Mouse (Mus musculus) MEL (cell line): ENCODE results near the gene Tgfbr3. TPM values are rescaled to one million over a fixed set of nuclear protein-coding genes. Genes with fewer than 3 reads are reported as not detected.

Experiments
- DNase-seq: peaks from one replicate; pipeline ENCODE4 v3.0.0; 2011; ENCODE audit warnings: low read depth, low spot score
- H3K27ac ChIP-seq: 2 replicates; pipeline ENCODE4 v1.5.1; 2012; ENCODE audit warnings: low read depth, mild to moderate bottlenecking, control low read depth, low read length, moderate library complexity; ENCODE audit not compliant: control insufficient read depth
- H3K27me3 ChIP-seq, 2 experiments: fragments of 150-350 bp in 1 of 2; sonication (generic) in 1 of 2; 2 replicates each; pipeline ENCODE4 v1.6.1; 2012; ENCODE audit warnings: low read length in 2 of 2, mild to moderate bottlenecking in 2 of 2, improper control_type of control experiment in 1 of 2, moderate library complexity in 1 of 2; ENCODE audit not compliant: insufficient read depth in 2 of 2, control insufficient read depth in 1 of 2
- H3K36me3 ChIP-seq, 2 experiments: 2 replicates each; pipeline ENCODE4 v1.6.1; 2012 to 2014; ENCODE audit warnings: low read length in 2 of 2, improper control_type of control experiment in 1 of 2, inconsistent platforms in 1 of 2, mild to moderate bottlenecking in 1 of 2; ENCODE audit not compliant: insufficient read depth in 2 of 2, control insufficient read depth in 1 of 2
- H3K4me1 ChIP-seq, 2 experiments: fragments of 150-350 bp in 1 of 2; sonication (generic) in 1 of 2; 2 replicates each; pipeline ENCODE4 v1.6.1; 2012; ENCODE audit warnings: low read length in 2 of 2, improper control_type of control experiment in 1 of 2, mild to moderate bottlenecking in 1 of 2; ENCODE audit not compliant: insufficient read depth in 2 of 2, control insufficient read depth in 1 of 2
- H3K4me3 ChIP-seq, 2 experiments: fragments of 150-350 bp in 1 of 2; sonication (generic) in 1 of 2; 2 replicates each; pipeline ENCODE4 v1.5.1; 2012; ENCODE audit warnings: low read depth in 2 of 2, low read length in 2 of 2, mild to moderate bottlenecking in 2 of 2, moderate library complexity in 2 of 2, control low read depth in 1 of 2, improper control_type of control experiment in 1 of 2; ENCODE audit not compliant: control insufficient read depth in 1 of 2, insufficient read depth in 1 of 2
- H3K79me2 ChIP-seq: 2 replicates; pipeline ENCODE4 v1.6.1; 2012; ENCODE audit warnings: mild to moderate bottlenecking, low read length, moderate library complexity; ENCODE audit not compliant: control insufficient read depth, poor library complexity, insufficient read depth
- H3K9ac ChIP-seq: 2 replicates; pipeline ENCODE4 v1.6.1; 2012; ENCODE audit warnings: low read depth, mild to moderate bottlenecking, control low read depth, low read length, moderate library complexity; ENCODE audit not compliant: control insufficient read depth, poor library complexity, severe bottlenecking
- H3K9me3 ChIP-seq: fragments of 150-350 bp; sonication (generic); replicated peaks from 2 replicates; pipeline ENCODE4 v1.6.1; 2012; ENCODE audit warnings: mild to moderate bottlenecking, low read length, improper control_type of control experiment, moderate library complexity; ENCODE audit not compliant: insufficient read depth
- BHLHE40 ChIP-seq: IDR thresholded peaks from 2 replicates; pipeline ENCODE4 v1.6.1; 2012; ENCODE audit warnings: low read depth, mild to moderate bottlenecking, inconsistent platforms, low read length, improper control_type of control experiment, borderline replicate concordance
- CHD1 ChIP-seq: IDR thresholded peaks from 2 replicates; pipeline ENCODE4 v1.6.1; 2012; ENCODE audit warnings: low read depth, mild to moderate bottlenecking, inconsistent platforms, low read length, improper control_type of control experiment
- CHD2 ChIP-seq: IDR thresholded peaks from 2 replicates; pipeline ENCODE4 v1.6.1; 2011; ENCODE audit warnings: low read length, improper control_type of control experiment
- CTCF ChIP-seq, 3 experiments: IDR thresholded peaks in 2 of 3; conservative IDR thresholded peaks in 1 of 3; 2 replicates each; pipeline ENCODE4 v1.5.1; 2011 to 2012; ENCODE audit warnings: low read length in 3 of 3, low read depth in 2 of 3, mild to moderate bottlenecking in 2 of 3, improper control_type of control experiment in 1 of 3, inconsistent platforms in 1 of 3, mixed read lengths in 1 of 3, moderate library complexity in 1 of 3; ENCODE audit not compliant: control insufficient read depth in 1 of 3, insufficient read depth in 1 of 3, poor library complexity in 1 of 3, severe bottlenecking in 1 of 3
- E2F4 ChIP-seq: IDR thresholded peaks from 2 replicates; pipeline ENCODE4 v1.6.1; 2011; ENCODE audit warnings: low read depth, low read length, improper control_type of control experiment, borderline replicate concordance
- EP300 ChIP-seq, 2 experiments: IDR thresholded peaks; 2 replicates each; pipeline ENCODE4 v1.6.1; 2011; ENCODE audit warnings: improper control_type of control experiment in 2 of 2, low read length in 2 of 2, low read depth in 1 of 2, mild to moderate bottlenecking in 1 of 2
- ETS1 ChIP-seq: IDR thresholded peaks from 2 replicates; pipeline ENCODE4 v1.6.1; 2012; ENCODE audit warnings: low read depth, mild to moderate bottlenecking, inconsistent platforms, low read length, improper control_type of control experiment, moderate library complexity
- GABPA ChIP-seq: IDR thresholded peaks from 2 replicates; pipeline ENCODE4 v1.6.1; 2012; ENCODE audit warnings: low read depth, mild to moderate bottlenecking, inconsistent platforms, low read length, improper control_type of control experiment, moderate library complexity
- GATA1 ChIP-seq: IDR thresholded peaks from 2 replicates; pipeline ENCODE4 v1.6.1; 2011; ENCODE audit warnings: low read depth, low read length, improper control_type of control experiment
- JUND ChIP-seq: IDR thresholded peaks from 2 replicates; pipeline ENCODE4 v1.6.1; 2011; ENCODE audit warnings: low read depth, mild to moderate bottlenecking, improper control_type of control experiment, low read length
- MAZ ChIP-seq: IDR thresholded peaks from 2 replicates; pipeline ENCODE4 v1.6.1; 2012; ENCODE audit warnings: low read depth, mild to moderate bottlenecking, inconsistent platforms, low read length, improper control_type of control experiment
- MXI1 ChIP-seq: IDR thresholded peaks from 2 replicates; pipeline ENCODE4 v1.6.1; 2011; ENCODE audit warnings: mild to moderate bottlenecking, low read depth, low read length, improper control_type of control experiment
- MYC ChIP-seq: IDR thresholded peaks from 2 replicates; pipeline ENCODE4 v1.6.1; 2011; ENCODE audit warnings: low read depth, mild to moderate bottlenecking, low read length, improper control_type of control experiment, moderate library complexity
- NELFE ChIP-seq: IDR thresholded peaks from 2 replicates; pipeline ENCODE4 v1.6.1; 2011; ENCODE audit warnings: low read depth, low read length, improper control_type of control experiment
- NRF1 ChIP-seq: IDR thresholded peaks from 2 replicates; pipeline ENCODE4 v1.6.1; 2014; ENCODE audit warnings: low read depth, mild to moderate bottlenecking, inconsistent platforms, low read length, improper control_type of control experiment, moderate library complexity; ENCODE audit not compliant: poor library complexity, insufficient read depth, severe bottlenecking
- POLR2A ChIP-seq, 2 experiments: IDR thresholded peaks; 2 replicates each; pipeline ENCODE4 v1.6.1; 2011 to 2012; ENCODE audit warnings: low read length in 2 of 2, mild to moderate bottlenecking in 2 of 2, control low read depth in 1 of 2, improper control_type of control experiment in 1 of 2, low read depth in 1 of 2, moderate library complexity in 1 of 2; ENCODE audit not compliant: control insufficient read depth in 1 of 2, insufficient read depth in 1 of 2, poor library complexity in 1 of 2
- POLR2AphosphoS2 ChIP-seq: IDR thresholded peaks from 2 replicates; pipeline ENCODE4 v1.6.1; 2011; ENCODE audit warnings: low read length, improper control_type of control experiment
- POLR2AphosphoS5 ChIP-seq: IDR thresholded peaks from 2 replicates; pipeline ENCODE4 v1.6.1; 2012; ENCODE audit warnings: low read depth, borderline replicate concordance, mild to moderate bottlenecking, inconsistent platforms, low read length, moderate library complexity, mixed read lengths
- TAL1 ChIP-seq: IDR thresholded peaks from 2 replicates; pipeline ENCODE4 v1.6.1; 2012; ENCODE audit warnings: mild to moderate bottlenecking, inconsistent platforms, low read length, moderate library complexity, mixed read lengths
- TBP ChIP-seq: IDR thresholded peaks from 2 replicates; pipeline ENCODE4 v1.8.0; 2011; ENCODE audit warnings: low read depth, low read length, improper control_type of control experiment
- UBTF ChIP-seq: IDR thresholded peaks from 2 replicates; pipeline ENCODE4 v1.6.1; 2012; ENCODE audit warnings: low read depth, mild to moderate bottlenecking, inconsistent platforms, low read length, improper control_type of control experiment, moderate library complexity, borderline replicate concordance; ENCODE audit not compliant: insufficient read depth
- USF1 ChIP-seq: IDR thresholded peaks from 2 replicates; pipeline ENCODE4 v1.6.1; 2014; ENCODE audit warnings: low read depth, mild to moderate bottlenecking, inconsistent platforms, low read length, improper control_type of control experiment, moderate library complexity
- ZC3H11A ChIP-seq: IDR thresholded peaks from 2 replicates; pipeline ENCODE4 v1.6.1; 2012; ENCODE audit warnings: low read depth, mild to moderate bottlenecking, inconsistent platforms, low read length, improper control_type of control experiment
- ZMIZ1 ChIP-seq: IDR thresholded peaks from 2 replicates; pipeline ENCODE4 v1.6.1; 2012; ENCODE audit warnings: low read depth, mild to moderate bottlenecking, inconsistent platforms, low read length, improper control_type of control experiment, moderate library complexity
- ZNF384 ChIP-seq: IDR thresholded peaks from 2 replicates; pipeline ENCODE4 v1.6.1; 2012; ENCODE audit warnings: low read depth, mild to moderate bottlenecking, inconsistent platforms, low read length, improper control_type of control experiment
- polyA plus RNA-seq, 2 experiments: library from polyadenylated mRNA; stranded (reverse) in 1 of 2; unstranded in 1 of 2; fragments of >175 nt in 1 of 2; fragments of >200 nt in 1 of 2; gene quantifications; 2 replicates each; pipeline versions ENCODE4 v1.2.1 to v1.2.4; 2012; ENCODE audit warnings: low replicate concordance in 2 of 2, low read depth in 1 of 2; ENCODE audit not compliant: insufficient read length in 2 of 2, insufficient read depth in 1 of 2, missing spikeins in 1 of 2
- total RNA-seq: library from RNA; depleted of rRNA; stranded (reverse); fragments of 300-350 nt; gene quantifications from 2 replicates; pipeline ENCODE4 v1.2.3, GENCODE M21; 2012

Tgfbr3 gene
- total and polyA plus RNA-seq, 3 experiments = 3.0 to 5.9 TPM; not detected in 1

- no peak overlapping the region for H3K27ac ChIP-seq
- peaks cover 2 to 14% of the 10 kb centered on the region in 2 experiments; a peak in 3 of 4 replicates for H3K4me1 ChIP-seq
- peaks cover 0 to 16% of the 10 kb centered on the region in 2 experiments; a peak in 2 of 4 replicates for H3K36me3 ChIP-seq
- H3K4me3 ChIP-seq = no peak overlapping the region
- H3K9me3 ChIP-seq = no peaks in the 10 kb centered on the region
- TF ChIP-seq CHD1 (no peak), POLR2AphosphoS5 (no peak), ZC3H11A (no peak), NELFE (no peak), TAL1 (no peak), EP300 (IDR thresholded peaks at IDR 0.05; ENCODE audit: low read depth in 1 of 2, low read length in 2 of 2) (no peak)
- no peaks in the 10 kb centered on the region for H3K27me3 ChIP-seq
- H3K79me2 ChIP-seq = no peaks in the 10 kb centered on the region
- no peak overlapping the region for H3K9ac ChIP-seq
- no peak for DNase-seq
Measured at GRCm38 (mm10) chr5:107139800-107140651, 149.4 kb downstream of the Tgfbr3 start.

DNA sequence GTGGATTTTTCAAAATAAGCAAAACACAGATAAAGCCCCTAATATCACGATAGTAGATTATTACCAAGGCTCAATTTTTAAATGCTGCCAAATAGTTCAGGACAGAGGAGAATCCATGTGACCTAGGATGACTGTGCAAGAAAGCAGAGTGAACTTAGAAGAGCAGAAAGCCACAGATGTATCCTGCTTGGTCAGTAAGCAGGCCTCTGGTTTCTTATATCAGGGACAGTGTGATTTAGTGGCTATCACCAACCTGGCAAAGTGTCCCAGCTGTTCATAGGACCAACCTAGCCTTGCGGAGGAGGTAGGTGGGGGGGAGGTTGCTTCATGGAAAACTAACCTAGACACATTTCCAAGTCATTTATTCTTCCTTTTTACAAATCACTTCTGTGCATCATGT lies 156.1 kb downstream of the Tgfbr3 start:
- no peak overlapping the region for H3K4me3 ChIP-seq
- no peak for DNase-seq
- H3K36me3 ChIP-seq = no peaks in the 10 kb centered on the region; a peak in 1 of 4 replicates
- H3K9me3 ChIP-seq = no peaks in the 10 kb centered on the region
- no peaks in the 10 kb centered on the region for H3K4me1 ChIP-seq
- no peaks in the 10 kb centered on the region for H3K79me2 ChIP-seq
- no peak overlapping the region for H3K9ac ChIP-seq
- H3K27ac ChIP-seq = no peak overlapping the region
- TF ChIP-seq BHLHE40 = no peak
- no peak for TF ChIP-seq CTCF (IDR thresholded peaks at IDR 0.05 in 2 of 3, conservative IDR thresholded peaks at IDR 0.05 in 1 of 3; ENCODE audit: control insufficient read depth in 1 of 3, insufficient read depth in 1 of 3, low read depth in 2 of 3, low read length in 3 of 3, poor library complexity in 1 of 3, severe bottlenecking in 1 of 3)
- no peak for TF ChIP-seq MXI1
- TF ChIP-seq CHD2 = no peak
- TF ChIP-seq E2F4 = no peak
- no peak for TF ChIP-seq MAZ
- TF ChIP-seq JUND = no peak
- TF ChIP-seq USF1 = no peak
- no peak for TF ChIP-seq MYC
- no peak for TF ChIP-seq POLR2A (IDR thresholded peaks at IDR 0.05; ENCODE audit: control insufficient read depth in 1 of 2, insufficient read depth in 1 of 2, low read depth in 1 of 2, low read length in 2 of 2, poor library complexity in 1 of 2)
- no peaks in the 10 kb centered on the region for H3K27me3 ChIP-seq

- H3K79me2 ChIP-seq = no peaks in the 10 kb centered on the region
- H3K4me3 ChIP-seq = no peak overlapping the region
- H3K27ac ChIP-seq = no peak overlapping the region
- no peaks in the 10 kb centered on the region for H3K4me1 ChIP-seq
- no peaks in the 10 kb centered on the region; a peak in 1 of 4 replicates for H3K36me3 ChIP-seq
- H3K9me3 ChIP-seq = no peaks in the 10 kb centered on the region
- no peak overlapping the region for H3K9ac ChIP-seq
- no peak for DNase-seq
- H3K27me3 ChIP-seq = no peaks in the 10 kb centered on the region
- TF ChIP-seq GABPA (no peak), EP300 (IDR thresholded peaks at IDR 0.05; ENCODE audit: low read depth in 1 of 2, low read length in 2 of 2) (no peak), MYC (no peak), ZNF384 (no peak), MAZ (no peak), NRF1 (no peak), GATA1 (no peak), CTCF (IDR thresholded peaks at IDR 0.05 in 2 of 3, conservative IDR thresholded peaks at IDR 0.05 in 1 of 3; ENCODE audit: control insufficient read depth in 1 of 3, insufficient read depth in 1 of 3, low read depth in 2 of 3, low read length in 3 of 3, poor library complexity in 1 of 3, severe bottlenecking in 1 of 3) (no peak), NELFE (no peak), ETS1 (no peak), UBTF (no peak), ZMIZ1 (no peak), BHLHE40 (no peak), E2F4 (no peak), POLR2AphosphoS2 (no peak), TBP (no peak)
Measured at GRCm38 (mm10) chr5:107132231-107132630, 157.2 kb downstream of the Tgfbr3 start.
